Mouse (Mus musculus): Measurements from ENCODE around the gene Tbck. TPM values are rescaled to one million over a fixed set of nuclear protein-coding genes. Genes with fewer than 3 reads are reported as not detected.

Gene Tbck
- 12.2 and 14.7 TPM in 2 replicates for polyA plus RNA-seq (2015; fragmentation: Nextera tagmentation; extraction: Ambion mirVana)

- DNase-seq (ENCODE audit: low spot score): peak; percentile 93
Observed at GRCm38 (mm10) chr3:132683447-132684230, at the start of gene Tbck. Gene Tbck, plus strand, starts transcription at chr3:132684144.

GRCm38 (mm10) chr3:132637080-132637479 is 46.9 kb upstream of the Tbck start:
- no peak for DNase-seq (ENCODE audit: low spot score)

DNA sequence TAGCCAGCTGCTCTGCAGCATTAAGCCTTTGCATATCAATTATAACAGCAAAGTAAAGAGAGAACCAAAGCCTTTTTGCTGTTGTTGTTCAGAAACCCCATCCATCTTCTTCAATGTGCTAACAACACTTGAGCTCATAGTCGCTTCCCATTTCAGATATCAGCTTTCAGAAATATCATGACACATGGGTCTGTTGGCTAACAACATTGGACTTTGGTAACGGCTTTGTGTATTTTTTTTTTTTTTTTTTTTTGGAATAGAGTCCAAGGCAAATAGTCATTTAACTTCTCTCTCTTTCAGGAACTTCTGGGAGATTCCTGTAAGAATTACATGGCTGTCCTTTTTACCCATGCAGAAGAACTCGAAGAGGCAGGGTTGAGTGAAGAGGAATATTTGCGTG is 39.9 kb upstream of the Tbck start:
- DNase-seq (ENCODE audit: low spot score): no peak

DNA sequence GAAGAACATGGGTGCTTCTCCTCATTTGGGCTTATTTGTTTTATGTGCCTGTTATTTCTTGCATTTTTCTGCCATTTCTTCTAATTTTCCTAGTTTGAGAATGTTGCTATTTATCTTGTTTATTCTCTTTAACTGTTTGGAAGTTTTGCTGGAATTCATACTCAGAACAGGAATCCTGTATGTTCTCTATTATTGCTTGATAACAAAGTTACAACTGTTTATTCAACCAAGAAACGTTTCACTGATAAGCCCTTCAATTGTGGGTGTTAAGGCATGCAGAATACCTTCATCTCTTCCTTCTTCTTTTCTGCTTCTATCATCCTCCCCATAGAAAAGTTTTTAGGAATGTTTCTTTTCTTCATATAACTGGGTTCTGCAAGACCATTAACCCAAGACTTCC is 37.1 kb upstream of the Tbck start:
- no peak for DNase-seq (ENCODE audit: low spot score)

GRCm38 (mm10) chr3:132649368-132649767 is 34.6 kb upstream of the Tbck start:
- DNase-seq (ENCODE audit: low spot score): no peak

DNA sequence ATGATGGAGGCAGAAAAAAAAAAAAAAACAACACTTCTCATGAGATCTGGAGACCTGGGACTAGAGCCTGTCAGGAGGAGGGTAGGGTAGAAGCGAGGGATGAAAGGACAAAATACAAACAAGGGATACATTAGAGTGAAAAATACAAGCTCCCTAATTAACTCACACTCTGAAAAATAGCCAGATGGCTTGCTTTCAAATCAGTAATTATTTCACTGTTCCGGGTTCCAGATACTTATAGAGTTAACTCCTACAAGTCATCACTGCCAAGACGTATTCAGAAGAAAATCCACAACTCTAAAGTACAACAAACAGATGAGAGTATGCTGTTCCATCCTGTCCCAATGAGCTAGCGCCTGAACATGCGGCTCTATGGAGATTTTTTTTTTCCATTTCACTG is 33.8 kb upstream of the Tbck start:
- no peak for DNase-seq (ENCODE audit: low spot score)

- no peak for DNase-seq (ENCODE audit: low spot score)
Observed at GRCm38 (mm10) chr3:132651776-132652175, 32.2 kb upstream of the Tbck start.

- DNase-seq (ENCODE audit: low spot score): no peak
Observed at GRCm38 (mm10) chr3:132653959-132654358, 30.0 kb upstream of the Tbck start.

- DNase-seq (ENCODE audit: low spot score): no peak
Observed at GRCm38 (mm10) chr3:132655955-132656354, 28.0 kb upstream of the Tbck start.

GRCm38 (mm10) chr3:132677494-132677893 is 6.5 kb upstream of the Tbck start:
- no peak for DNase-seq (ENCODE audit: low spot score)

- DNase-seq (ENCODE audit: low spot score): no peak
Observed at GRCm38 (mm10) chr3:132684231-132684928, 436 bp downstream of the Tbck start, which contains the start of gene Aimp1. Gene Aimp1, minus strand, starts transcription at chr3:132684370.

DNA sequence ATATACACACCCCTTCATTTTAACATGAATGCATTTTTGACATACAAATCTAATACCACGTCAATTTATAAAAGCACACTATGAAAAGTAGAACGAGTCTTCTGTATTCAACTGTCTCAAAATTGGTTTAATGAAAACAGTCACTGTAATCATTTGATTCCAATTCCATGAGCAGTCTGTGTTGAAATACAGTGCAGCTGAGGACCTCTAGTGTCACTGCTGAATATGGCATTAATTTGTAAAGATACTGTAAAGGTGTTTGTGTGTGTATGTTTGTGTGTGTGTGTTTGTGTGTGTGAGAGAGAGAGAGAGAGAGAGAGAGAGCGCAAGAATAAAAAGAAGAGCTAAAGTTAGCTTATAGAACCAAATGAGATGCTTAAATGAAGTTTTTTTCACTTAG is 17.4 kb downstream of the Tbck start:
- peak; percentile 25 for DNase-seq (ENCODE audit: low spot score)

- DNase-seq (ENCODE audit: low spot score): no peak
Observed at GRCm38 (mm10) chr3:132704216-132704615, 20.3 kb downstream of the Tbck start.

GRCm38 (mm10) chr3:132706977-132707376 is 23.0 kb downstream of the Tbck start:
- no peak for DNase-seq (ENCODE audit: low spot score)

DNA sequence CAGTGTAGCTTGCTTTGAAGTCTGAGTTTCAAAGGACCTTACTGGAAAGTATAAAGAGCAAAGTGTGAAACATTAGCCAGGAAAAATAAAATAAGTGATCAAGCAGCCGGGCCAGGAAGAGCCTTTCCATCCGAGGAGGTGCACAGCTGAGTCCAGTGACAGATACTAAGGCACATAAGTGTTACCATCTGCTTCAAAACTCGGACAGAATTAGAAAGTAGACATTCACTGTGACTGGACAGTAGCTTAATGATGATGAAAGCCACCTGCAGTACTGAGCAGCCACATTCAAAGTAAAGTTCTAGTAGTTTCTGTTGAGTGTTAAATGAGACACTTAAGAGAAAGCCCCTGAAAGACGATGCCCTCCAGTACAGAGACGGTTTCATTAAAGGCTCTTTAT is 30.0 kb downstream of the Tbck start:
- DNase-seq (ENCODE audit: low spot score): no peak

GRCm38 (mm10) chr3:132717316-132717715 is 33.4 kb downstream of the Tbck start:
- no peak for DNase-seq (ENCODE audit: low spot score)

DNA sequence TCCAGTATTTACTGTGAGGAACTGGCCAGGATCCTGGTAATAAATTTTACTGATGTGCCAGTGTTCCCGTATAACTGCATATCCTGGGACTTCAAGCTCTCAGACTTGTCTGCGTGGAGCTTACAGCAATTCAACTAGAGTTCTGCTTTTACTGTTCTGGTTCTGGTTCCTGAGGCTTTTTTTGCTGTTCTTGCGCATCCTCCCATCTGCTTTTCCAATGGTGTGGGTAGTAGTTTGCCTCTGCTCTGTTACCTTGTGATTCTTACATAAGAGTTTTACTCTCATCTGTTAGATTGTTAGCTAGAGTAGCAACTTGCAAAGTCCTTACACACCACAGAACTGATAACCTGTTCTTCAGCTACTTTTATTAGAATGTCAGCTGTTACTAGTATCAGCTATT is 40.4 kb downstream of the Tbck start:
- DNase-seq (ENCODE audit: low spot score): no peak

DNA sequence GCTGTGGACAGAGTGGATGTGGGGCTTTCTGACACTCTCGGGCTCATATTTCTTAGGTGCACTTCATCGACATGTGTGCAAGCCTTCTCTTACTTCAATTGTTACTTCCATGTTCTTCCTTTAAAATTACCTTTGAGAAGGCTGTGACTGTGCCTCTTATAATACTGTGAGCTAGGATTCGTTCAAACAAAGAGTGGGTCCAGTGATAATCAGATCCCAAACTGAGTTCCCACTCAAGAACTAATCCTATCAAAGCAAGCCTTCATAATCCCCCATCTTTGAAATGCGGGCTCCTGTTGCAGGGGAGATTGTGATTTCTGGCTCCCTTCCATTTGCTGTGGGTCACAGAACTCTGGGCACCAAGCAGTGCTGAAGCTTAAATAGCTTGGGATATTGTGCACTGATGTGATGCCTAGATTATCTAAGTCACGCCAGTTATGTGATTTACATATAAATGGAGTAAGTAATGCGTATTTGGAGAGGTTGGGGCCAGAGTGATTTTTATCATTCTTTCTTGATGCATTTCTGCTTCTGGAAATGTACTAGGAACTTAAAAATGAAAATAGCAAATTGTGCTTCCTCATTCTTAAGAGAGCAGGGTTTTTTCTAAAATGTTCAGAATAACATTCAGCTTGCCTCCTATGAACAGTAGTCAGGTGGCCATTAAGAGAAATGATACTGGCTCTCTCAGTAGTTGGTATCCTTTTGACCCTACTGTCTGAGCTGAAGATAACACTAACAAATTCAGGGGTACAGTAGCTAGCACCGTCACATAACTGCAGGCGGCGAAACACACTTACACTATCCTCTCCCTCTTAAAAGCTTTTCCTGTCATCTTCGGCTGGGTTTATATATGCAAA is 60.6 kb downstream of the Tbck start:
- DNase-seq (ENCODE audit: low spot score): no peak

- peak; percentile 55 for DNase-seq (ENCODE audit: low spot score)
Observed at GRCm38 (mm10) chr3:132747036-132747435, 63.1 kb downstream of the Tbck start.

DNA sequence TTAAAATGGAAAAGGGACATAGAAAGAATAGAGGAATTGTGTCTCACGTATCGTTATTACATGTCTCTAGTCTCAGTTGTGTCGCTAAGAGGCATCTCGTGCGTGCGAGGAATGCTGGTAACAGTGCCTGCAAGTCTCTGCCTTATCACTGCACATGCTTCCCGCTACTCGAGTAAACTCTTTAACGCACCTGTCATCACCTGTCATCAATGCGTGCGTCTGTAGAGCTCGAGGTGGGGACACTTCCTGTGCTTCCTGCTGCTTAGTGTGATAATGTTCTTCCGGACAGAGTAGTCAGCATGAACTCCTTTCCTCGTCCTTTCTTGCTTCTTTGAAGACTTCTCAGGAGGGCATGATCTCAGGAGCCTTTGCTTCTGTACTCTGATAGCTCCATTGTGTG is 63.8 kb downstream of the Tbck start:
- DNase-seq (ENCODE audit: low spot score): no peak

DNA sequence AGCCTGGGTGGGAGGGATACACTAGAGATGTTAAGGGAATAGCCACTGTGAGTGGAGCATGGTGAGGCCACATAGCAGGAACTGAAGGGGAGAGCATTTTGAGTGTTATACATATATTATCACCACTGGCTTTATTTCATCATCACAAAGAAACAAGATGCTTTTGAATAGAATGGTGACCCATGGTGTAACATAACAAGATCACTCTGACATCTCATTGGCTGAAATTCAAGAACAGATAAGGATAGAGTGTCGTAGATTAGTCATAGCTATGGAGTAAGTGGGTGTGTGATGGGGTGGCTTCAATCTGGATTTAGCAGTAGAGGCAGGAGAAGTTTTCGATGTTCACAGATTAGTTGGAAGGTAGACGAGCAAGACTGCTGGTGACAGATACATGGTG is 64.8 kb downstream of the Tbck start:
- DNase-seq (ENCODE audit: low spot score): no peak

DNA sequence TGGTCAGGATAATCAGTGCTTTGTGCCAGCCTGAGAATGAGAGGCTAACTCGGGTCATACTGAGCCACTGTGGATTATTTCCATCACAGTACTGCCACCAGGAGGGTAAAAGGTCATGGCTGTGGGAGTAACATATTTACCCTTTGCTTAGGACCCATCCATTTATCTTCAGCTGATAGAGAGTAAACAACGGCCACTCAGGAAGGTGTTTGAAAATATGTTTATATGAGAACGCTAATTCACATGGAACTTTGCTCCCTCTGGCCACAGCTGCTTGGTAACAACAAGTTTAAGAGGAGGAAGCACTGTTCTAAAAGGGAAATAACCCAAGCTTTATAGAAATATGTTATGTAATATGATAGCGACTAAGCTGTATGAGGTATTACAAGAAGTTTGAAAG is 68.8 kb downstream of the Tbck start:
- DNase-seq (ENCODE audit: low spot score): no peak

Data from thymus, postnatal 0 days (tissue).